Mouse (Mus musculus) mouse trophoblast stem cell (cell line): Measurements from ENCODE around the gene Gm19402.
"Not testable (repeated sequence)": the region's sequence is repeated elsewhere in the genome, so short reads cannot be mapped to it uniquely, and the experiment has no call there.

Experiments used
- in situ Hi-C, 2 experiments: fragments of 300-500 bp; cut with MseI, MboI; formaldehyde crosslinking; loops; 2 replicates in 1 of 2; 3 replicates in 1 of 2; pipeline ENCODE4 v1.15.1; 2025

Gene Gm19402

GRCm38 (mm10) chr10:77690356-77690807, at the start of gene Gm19402:
Gene Gm19402 (minus strand): TSS chr10:77690757.
- in situ Hi-C loops: not testable (repeated sequence)

GRCm38 (mm10) chr10:77738929-77739328, 48.4 kb upstream of the Gm19402 start:
- in situ Hi-C loops: no loop called here

- in situ Hi-C loops: no loop called here
Measured at GRCm38 (mm10) chr10:77735928-77736327, 45.4 kb upstream of the Gm19402 start.

- in situ Hi-C loops: no loop called here
Measured at GRCm38 (mm10) chr10:77729241-77729640, 38.7 kb upstream of the Gm19402 start.

- in situ Hi-C loops: no loop called here
Measured at GRCm38 (mm10) chr10:77728280-77728679, 37.7 kb upstream of the Gm19402 start.

GRCm38 (mm10) chr10:77726186-77726585, 35.6 kb upstream of the Gm19402 start, which contains the start of gene Gm10100:
Gene Gm10100 (plus strand): TSS chr10:77726486.
- in situ Hi-C loops: no loop called here

- in situ Hi-C loops: no loop called here
Measured at GRCm38 (mm10) chr10:77724855-77725254, 34.3 kb upstream of the Gm19402 start.

- in situ Hi-C loops: not testable (repeated sequence)
Measured at GRCm38 (mm10) chr10:77720299-77720698, 29.7 kb upstream of the Gm19402 start, which contains the start of gene Krtap12-1. Gene Krtap12-1 (plus strand): TSS chr10:77720599.

- in situ Hi-C loops: no loop called here
Measured at GRCm38 (mm10) chr10:77715507-77715906, 24.9 kb upstream of the Gm19402 start, which contains the start of gene Gm10142. Gene Gm10142 (plus strand): TSS chr10:77715807.

- in situ Hi-C loops: no loop called here
Measured at GRCm38 (mm10) chr10:77713734-77714133, 23.2 kb upstream of the Gm19402 start.

- in situ Hi-C loops: not testable (repeated sequence)
Measured at GRCm38 (mm10) chr10:77711157-77711556, 20.6 kb upstream of the Gm19402 start, which contains the start of gene Gm10024. Gene Gm10024 (plus strand): TSS chr10:77711457.

- in situ Hi-C loops: no loop called here
Measured at GRCm38 (mm10) chr10:77709831-77710230, 19.3 kb upstream of the Gm19402 start.

- in situ Hi-C loops: no loop called here
Measured at GRCm38 (mm10) chr10:77706326-77706725, 15.8 kb upstream of the Gm19402 start, which contains the start of gene Gm10272. Gene Gm10272 (plus strand): TSS chr10:77706626.

- in situ Hi-C loops: no loop called here
Measured at GRCm38 (mm10) chr10:77697133-77697532, 6.6 kb upstream of the Gm19402 start, which contains the start of gene Gm9508. Gene Gm9508 (minus strand): TSS chr10:77697233.

- in situ Hi-C loops: no loop called here
Measured at GRCm38 (mm10) chr10:77687021-77687420, 3.5 kb downstream of the Gm19402 start.

- in situ Hi-C loops: no loop called here
Measured at GRCm38 (mm10) chr10:77685895-77686664, 4.5 kb downstream of the Gm19402 start, which contains the start of gene Tspear. Gene Tspear (plus strand): TSS chr10:77686569.

- in situ Hi-C loops: no loop called here
Measured at GRCm38 (mm10) chr10:77684181-77684580, 6.4 kb downstream of the Gm19402 start.

- in situ Hi-C loops: no loop called here
Measured at GRCm38 (mm10) chr10:77682994-77683393, 7.6 kb downstream of the Gm19402 start.

- in situ Hi-C loops: no loop called here
Measured at GRCm38 (mm10) chr10:77677562-77677961, 13.0 kb downstream of the Gm19402 start.

- in situ Hi-C loops: no loop called here
Measured at GRCm38 (mm10) chr10:77673765-77674164, 16.8 kb downstream of the Gm19402 start.

- in situ Hi-C loops: no loop called here
Measured at GRCm38 (mm10) chr10:77671519-77671918, 19.0 kb downstream of the Gm19402 start.

- in situ Hi-C loops: no loop called here
Measured at GRCm38 (mm10) chr10:77670710-77671109, 19.8 kb downstream of the Gm19402 start.

GRCm38 (mm10) chr10:77667402-77667801, 23.2 kb downstream of the Gm19402 start:
- in situ Hi-C loops: no loop called here
